Mouse (Mus musculus) left cerebral cortex, adult 18-20 months (tissue): ENCODE measurements around the gene Fam177a. TPM values are rescaled to one million over a fixed set of nuclear protein-coding genes. Genes with fewer than 3 reads are reported as not detected.
"Not testable (repeated sequence)": the region's sequence is repeated elsewhere in the genome, so short reads cannot be mapped to it uniquely, and the experiment has no call there.

Source experiments
- DNase-seq, 2 experiments: peaks; one replicate each; pipeline ENCODE4 v3.0.0; 2021 to 2022; ENCODE audit warnings: low spot score in 2 of 2, mixed read lengths in 1 of 2
- long read RNA-seq, 2 experiments: library from polyadenylated mRNA; stranded (forward); transcript quantifications; one replicate each; pipeline ENCODE4 v2.0.0; 2021
- total RNA-seq, 2 experiments: library from RNA; stranded (reverse); gene quantifications; 2 replicates each; pipeline ENCODE4 v1.2.3; 2021

Fam177a gene
- 10 to 100 TPM; 17.5 to 18.4 TPM for total RNA-seq
- long read RNA-seq, experiment 1, transcript Fam177a-201 (5 exons, 3,922 nt), result major isoform, 30 of 33 reads
- long read RNA-seq, experiment 1, partial matches to known transcripts, result 0 of 33 reads
- long read RNA-seq, experiment 1, other reads (novel, unspliced or antisense), result 3 of 33 reads
- long read RNA-seq, experiment 2, transcript Fam177a-201 (5 exons, 3,922 nt), result major isoform, 19 of 25 reads
- long read RNA-seq, experiment 2, partial matches to known transcripts, result 0 of 25 reads
- long read RNA-seq, experiment 2, other reads (novel, unspliced or antisense), result 6 of 25 reads

DNA sequence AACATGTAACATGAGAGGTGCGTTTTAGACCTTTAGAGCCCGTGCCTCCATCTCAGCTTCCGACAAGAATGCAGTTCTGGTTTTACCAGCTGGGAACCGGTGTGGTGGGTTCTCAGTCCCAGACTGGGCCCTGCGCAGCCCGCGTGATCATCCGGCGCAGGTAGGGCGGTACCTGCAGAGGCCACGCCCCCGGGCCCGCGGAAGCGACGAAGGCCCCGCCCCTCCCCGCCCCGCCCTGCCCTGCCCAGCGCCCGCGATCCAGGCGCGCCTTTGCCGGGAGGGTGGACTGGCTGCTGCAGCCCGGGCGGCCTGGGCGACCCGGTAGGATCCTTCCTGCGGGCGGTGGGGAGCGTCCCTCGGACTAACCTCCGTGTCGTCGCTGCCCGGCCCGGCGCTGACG, at the start of gene Fam177a:
Gene Fam177a, plus strand, starts transcription at position 228 of the 400 bp plus-strand sequence.
- DNase-seq, result not testable (repeated sequence)

DNA sequence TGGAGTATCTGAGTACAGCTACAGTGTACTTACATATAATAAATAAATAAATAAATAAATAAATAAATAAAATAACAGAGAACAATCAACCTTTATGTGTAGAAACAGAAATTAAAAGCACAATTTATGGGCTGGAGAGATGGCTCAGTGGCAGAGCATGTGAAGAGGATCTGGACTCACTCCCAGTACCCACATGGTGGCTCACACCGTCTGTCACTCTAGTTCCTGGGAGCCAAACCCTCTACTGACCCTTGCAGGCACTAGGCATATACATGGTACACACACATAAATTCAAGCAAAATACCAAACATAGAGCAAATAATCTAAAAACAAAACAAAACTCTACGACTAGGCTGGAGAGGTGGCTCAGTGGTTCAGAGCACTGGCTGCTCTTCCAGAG, 49.0 kb upstream of the Fam177a start:
- DNase-seq, result no peak

DNA sequence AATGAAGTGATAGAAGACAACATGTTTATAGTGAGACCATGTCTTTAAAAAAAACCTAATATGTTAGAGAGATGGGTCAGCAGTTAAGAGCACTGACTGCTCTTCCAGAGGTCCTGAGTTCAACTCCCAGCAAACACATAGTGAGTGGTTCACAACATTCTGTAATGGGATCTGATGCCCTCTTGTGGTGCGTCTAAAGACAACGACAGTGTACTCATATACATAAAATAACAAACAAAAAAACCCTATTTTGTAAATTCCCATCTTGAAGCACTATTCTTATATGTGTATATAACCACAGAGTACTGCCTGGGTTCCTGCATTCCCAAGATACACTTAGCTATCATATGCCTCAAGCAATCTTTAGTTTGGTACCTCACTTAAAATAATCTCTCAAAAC, 45.6 kb upstream of the Fam177a start:
- not testable (repeated sequence) for DNase-seq

DNA sequence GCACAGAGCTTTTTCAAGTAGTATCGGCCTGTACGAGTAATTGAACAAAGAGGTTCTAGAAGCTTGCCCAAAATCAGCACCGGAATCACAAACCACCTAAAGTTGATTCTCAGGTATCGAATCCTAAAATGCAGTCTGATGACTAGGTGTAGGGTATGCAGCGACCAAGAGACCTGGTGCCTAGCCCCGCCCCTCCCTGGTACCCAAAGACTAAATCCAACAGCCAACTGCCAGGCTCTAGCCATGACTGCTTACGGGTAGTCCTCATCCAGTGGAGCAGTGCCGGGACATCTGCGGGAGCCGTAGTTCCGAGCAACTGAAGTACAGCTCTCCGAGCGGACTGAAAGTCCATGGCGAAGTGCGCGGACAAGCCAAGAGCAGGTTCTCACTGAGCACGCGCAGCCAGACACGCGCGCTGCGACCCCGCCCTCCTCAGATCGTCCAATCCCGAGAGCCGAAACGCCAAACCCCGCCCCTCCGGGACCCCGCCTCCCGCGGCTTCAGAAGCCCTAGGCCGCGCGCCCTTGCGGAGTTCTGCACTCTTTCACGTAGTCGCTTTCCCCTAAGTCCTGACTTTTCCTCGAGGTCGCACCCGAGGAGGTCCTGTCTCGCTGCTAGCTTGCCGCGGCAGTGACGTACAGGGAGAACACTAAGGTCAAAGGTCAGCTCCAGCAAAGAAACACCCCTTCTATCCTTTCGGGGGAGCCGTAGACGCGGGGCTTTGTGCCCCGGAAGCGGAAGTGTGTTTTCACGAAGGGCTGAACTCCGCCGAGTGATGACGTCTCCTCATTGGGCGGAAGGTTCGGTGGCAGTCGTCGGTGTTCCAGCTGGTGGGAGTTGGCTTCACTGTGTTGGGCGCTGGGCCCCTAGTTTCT, 44.3 kb upstream of the Fam177a start, which contains the start of the genes 2700097O09Rik and Srp54a:
Gene 2700097O09Rik, minus strand, starts transcription at position 385 of the 875 bp plus-strand sequence.
Gene Srp54a, plus strand, starts transcription at position 537 of the 875 bp plus-strand sequence.
- DNase-seq, result peak; percentile 88 to 92

DNA sequence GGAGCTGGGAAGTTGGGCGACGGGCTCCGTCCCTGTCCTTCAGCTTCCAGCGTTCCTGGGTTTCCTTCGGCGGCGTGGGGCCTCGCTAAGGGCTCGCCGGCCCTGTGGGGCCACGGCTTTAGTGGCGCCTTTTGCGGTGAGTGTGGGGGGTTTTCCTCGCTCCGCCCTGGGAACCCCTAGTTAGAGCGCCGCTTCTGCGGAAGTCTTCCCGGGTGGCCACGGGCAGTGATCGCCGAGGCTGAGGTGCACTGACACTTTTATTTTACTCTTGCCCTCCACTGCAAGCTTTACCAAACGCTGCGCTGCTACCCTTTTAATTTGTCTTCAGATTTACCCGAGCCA, 43.7 kb upstream of the Fam177a start:
- DNase-seq, result not testable (repeated sequence)

DNA sequence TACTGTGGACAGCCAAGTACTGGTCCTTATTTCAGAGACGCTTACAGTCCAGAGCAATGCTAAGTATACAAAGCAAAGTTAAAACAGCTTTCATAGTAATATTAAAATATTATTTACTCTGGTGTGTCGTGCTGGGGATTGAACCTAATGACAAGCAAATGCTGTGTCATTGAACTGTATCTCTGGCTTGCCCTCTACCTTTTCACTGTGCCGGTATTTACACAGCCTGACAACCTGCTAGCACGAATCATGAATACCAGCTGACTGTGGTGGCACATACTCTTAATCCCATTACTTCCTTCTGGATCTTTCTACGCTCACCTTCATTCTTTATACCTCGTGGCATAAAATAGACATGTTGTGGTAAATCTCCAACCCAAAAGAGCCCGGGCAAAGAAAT, 32.1 kb upstream of the Fam177a start:
- not testable (repeated sequence) for DNase-seq

DNA sequence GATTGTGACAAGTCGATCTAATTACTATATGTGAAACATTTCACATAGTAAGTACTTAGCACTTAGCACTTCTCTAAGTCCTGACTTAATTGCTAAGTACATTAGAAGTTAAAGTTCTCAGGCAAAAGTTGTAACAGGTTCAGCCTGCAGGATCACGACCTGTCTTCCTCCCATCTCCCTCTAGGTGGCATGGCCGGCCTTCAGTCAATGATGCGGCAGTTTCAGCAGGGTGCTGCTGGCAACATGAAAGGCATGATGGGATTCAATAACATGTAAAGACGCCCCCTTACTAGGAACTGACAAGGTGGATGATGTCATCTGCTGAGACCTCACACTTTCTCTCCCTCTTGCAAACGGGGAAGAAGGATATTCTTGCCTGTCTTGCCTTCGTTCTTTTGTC, 11.7 kb upstream of the Fam177a start:
- DNase-seq, result not testable (repeated sequence)

DNA sequence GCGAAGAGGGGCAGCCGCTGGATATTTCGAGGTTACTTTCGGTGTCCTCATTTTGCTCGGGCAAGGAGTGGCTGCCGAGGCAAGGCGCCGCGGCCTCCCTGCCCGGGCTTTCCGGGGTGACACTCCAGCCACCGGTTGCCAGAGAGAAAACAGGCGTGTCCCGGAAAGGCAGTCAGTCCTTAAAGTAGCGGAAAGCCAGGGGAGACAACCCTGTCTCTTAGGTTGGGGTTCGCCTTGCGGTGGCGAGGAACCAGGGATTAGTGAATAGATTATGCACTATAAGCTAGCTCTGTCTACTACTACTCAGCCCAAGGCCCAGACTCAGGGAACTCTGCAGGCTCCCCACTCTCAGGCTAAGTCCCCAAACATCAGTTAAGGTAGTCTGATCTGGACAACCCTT, 462 bp downstream of the Fam177a start:
- not testable (repeated sequence) for DNase-seq

DNA sequence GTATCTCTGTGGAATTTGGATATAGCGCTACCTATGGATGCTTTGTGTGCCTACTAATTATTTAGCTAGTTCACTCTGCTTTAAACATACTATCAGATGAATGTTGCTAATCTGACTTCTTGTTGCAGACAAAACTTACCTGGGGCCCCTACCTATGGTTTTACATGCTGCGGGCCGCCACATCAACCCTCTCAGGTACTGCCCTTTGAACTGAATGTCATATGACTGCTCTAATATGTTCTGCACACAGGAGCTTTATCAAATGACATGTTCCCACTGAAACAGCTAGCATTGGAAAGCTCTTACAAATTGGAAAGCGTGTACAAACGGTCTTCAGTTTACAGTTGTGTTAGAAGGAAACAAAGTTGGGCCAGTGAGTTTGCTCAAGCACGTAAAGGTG, 11.3 kb downstream of the Fam177a start:
- DNase-seq, result not testable (repeated sequence)

DNA sequence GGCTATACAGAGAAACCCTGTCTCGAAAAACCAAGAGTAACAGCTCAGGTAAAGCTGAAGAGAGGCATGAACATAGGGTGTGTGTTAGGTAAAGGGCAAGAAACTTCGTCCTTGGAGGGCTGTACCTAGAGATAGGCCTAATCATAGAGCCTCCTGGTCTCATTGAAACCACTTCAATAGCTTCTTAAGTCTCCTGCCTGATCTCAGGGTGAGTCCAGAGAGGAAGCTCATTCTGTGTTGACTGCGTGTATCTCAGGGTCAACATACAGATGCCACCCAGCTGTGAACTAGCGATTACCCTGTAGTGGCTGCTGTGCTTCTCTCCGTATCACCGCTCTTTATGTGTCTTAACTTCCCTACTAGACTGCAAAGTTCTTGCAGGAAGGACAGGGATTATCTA, 13.6 kb downstream of the Fam177a start:
- DNase-seq, result not testable (repeated sequence)

DNA sequence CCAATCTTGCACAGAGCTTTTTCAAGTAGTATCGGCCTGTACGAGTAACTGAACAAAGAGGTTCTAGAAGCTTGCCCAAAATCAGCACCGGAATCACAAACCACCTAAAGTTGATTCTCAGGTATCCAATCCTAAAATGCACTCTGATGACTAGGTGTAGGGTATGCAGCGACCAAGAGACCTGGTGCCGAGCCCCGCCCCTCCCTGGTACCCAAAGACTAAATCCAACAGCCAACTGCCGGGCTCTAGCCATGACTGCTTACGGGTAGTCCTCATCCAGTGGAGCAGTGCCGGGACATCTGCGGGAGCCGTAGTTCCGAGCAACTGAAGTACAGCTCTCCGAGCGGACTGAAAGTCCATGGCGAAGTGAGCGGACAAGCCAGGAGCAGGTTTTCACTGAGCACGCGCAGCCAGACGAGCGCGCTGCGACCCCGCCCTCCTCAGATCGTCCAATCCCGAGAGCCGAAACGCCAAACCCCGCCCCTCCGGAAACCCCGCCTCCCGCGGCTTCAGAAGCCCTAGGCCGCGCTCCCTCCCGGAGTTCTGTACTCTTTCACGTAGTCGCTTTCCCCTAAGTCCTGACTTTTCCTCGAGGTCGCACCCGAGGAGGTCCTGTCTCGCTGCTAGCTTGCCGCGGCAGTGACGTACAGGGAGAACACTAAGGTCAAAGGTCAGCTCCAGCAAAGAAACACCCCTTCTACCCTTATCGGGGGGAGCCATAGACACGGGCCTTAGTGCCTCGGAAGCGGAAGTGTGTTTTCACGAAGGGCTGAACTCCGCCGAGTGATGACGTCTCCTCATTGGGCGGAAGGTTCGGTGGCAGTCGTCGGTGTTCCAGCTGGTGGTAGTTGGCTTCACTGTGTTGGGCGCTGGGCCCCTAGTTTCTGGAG, 30.5 kb downstream of the Fam177a start, which contains the start of gene Srp54b:
Gene Srp54b, plus strand, starts transcription at position 546 of the 890 bp plus-strand sequence.
- DNase-seq, result not testable (repeated sequence)

DNA sequence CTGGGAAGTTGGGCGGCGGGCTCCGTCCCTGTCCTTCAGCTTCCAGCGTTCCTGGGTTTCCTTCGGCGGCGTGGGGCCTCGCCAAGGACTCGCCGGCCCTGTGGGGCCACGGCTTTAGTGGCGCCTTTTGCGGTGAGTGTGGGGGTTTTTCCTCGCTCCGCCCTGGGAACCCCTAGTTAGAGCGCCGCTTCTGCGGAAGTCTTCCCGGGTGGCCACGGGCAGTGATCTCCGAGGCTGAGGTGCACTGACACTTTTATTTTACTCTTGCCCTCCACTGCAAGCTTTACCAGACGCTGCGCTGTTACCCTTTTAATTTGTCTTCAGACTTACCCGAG, 31.1 kb downstream of the Fam177a start:
- not testable (repeated sequence) for DNase-seq

DNA sequence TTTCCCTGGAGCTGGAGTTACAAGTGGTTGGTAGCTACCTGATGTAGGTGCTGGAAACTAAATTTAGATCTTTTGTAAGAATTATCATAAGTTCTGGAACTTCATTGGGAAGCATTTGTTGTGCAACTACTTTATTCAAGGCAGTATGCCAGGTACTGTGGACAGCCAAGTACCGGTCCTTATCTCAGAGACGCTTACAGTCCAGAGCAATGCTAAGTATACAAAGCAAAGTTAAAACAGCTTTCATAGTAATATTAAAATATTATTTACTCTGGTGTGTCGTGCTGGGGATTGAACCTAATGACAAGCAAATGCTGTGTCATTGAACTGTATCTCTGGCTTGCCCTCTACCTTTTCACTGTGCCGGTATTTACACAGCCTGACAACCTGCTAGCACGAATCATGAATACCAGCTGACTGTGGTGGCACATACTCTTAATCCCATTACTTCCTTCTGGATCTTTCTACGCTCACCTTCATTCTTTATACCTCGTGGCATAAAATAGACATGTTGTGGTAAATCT, 42.8 kb downstream of the Fam177a start:
- not testable (repeated sequence) for DNase-seq

DNA sequence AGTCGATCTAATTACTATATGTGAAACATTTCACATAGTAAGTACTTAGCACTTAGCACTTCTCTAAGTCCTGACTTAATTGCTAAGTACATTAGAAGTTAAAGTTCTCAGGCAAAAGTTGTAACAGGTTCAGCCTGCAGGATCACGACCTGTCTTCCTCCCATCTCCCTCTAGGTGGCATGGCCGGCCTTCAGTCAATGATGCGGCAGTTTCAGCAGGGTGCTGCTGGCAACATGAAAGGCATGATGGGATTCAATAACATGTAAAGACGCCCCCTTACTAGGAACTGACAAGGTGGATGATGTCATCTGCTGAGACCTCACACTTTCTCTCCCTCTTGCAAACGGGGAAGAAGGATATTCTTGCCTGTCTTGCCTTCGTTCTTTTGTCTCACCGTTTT, 63.4 kb downstream of the Fam177a start:
- DNase-seq, result not testable (repeated sequence)

DNA sequence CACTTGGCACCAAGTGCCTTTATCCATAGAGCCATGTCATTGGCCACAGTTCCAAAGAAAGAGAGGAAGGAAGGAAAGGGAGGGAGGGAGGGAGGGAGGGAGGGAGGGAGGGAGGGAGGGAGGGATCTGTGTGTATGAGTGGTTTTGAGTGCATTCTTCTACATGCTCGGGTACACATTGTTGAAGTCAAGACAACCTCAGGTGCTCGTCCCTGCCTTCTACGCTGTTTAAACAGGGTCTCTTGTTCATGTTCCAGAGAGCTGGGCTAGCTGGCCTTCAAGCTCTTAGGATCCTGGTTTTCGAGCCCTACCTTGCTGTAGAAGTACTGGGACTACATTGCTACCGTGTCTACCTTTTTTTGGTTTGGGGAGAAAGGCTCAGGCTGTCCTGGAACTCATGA, 64.9 kb downstream of the Fam177a start:
- DNase-seq, result not testable (repeated sequence)

Other genes starting within 250 kb of the Fam177a start
- not detected for gene Gm20403, start 137.9 kb upstream of the Fam177a start, total RNA-seq
- gene Baz1a, start 110.1 kb upstream of the Fam177a start, total RNA-seq, result 1 to 10 TPM; 5.2 to 5.5 TPM
- gene 2700097O09Rik, start 44.4 kb upstream of the Fam177a start, total RNA-seq, result 1 to 10 TPM; 8.2 to 8.8 TPM
- 10 to 100 TPM; 86.8 to 98.7 TPM for gene Srp54a, start 44.2 kb upstream of the Fam177a start, total RNA-seq
- gene Srp54b, start 30.6 kb downstream of the Fam177a start, total RNA-seq, result 10 to 100 TPM; 49.5 to 58.1 TPM
- not detected for gene 1700047I17Rik2, start 75.1 kb downstream of the Fam177a start, total RNA-seq
- gene Srp54c, start 105.7 kb downstream of the Fam177a start, total RNA-seq, result 10 to 100 TPM; 32.7 to 34.1 TPM
- gene 1110008L16Rik, start 175.1 kb downstream of the Fam177a start, total RNA-seq, result 1 to 10 TPM; 7.2 to 7.4 TPM
- 10 to 100 TPM; 11.4 to 13.9 TPM for gene Ppp2r3c, start 178.5 kb downstream of the Fam177a start, total RNA-seq